Mouse (Mus musculus) Patski (cell line): Measurements from ENCODE around the gene Fam196b. TPM values are rescaled to one million over a fixed set of nuclear protein-coding genes. Genes with fewer than 3 reads are reported as not detected.

Experiments used
- ATAC-seq: fragments of 100-300 bp; one replicate; pipeline ENCODE4 v1.8.0; 2021
- CTCF ChIA-PET: fragments of 350-600 bp; sonication (Branson Sonifier 250); formaldehyde crosslinking; loops from one replicate; lab custom pipeline; 2022; ENCODE audit warnings: inconsistent platforms; lab: Charles Lee
- POLR2A ChIA-PET: fragments of 350-600 bp; sonication (Branson Sonifier 250); formaldehyde crosslinking; loops from one replicate; lab custom pipeline; 2022; ENCODE audit warnings: antibody characterized with exemption, inconsistent platforms; lab: Charles Lee
- DNase-seq: peaks from one replicate; pipeline ENCODE4 v3.0.0-alpha.2; 2011; ENCODE audit warnings: low read depth, low spot score
- H3K27me3 ChIP-seq: fragments of 371-371 bp; one replicate; pipeline ENCODE4 v1.5.1; 2021
- CTCF ChIP-seq: fragments of 100-300 bp; IDR thresholded peaks from one replicate; pipeline ENCODE4 v1.5.1; 2021
- in situ Hi-C: fragments of 300-500 bp; cut with MboI; formaldehyde crosslinking; loops from 3 replicates; pipeline ENCODE4 v1.11.1; 2018; ENCODE audit warnings: low pct_unique_long_range_greater_than_20kb, mixed read lengths
- polyA plus RNA-seq: library from polyadenylated mRNA; unstranded; gene quantifications from one replicate; pipeline ENCODE4 v1.2.3, GENCODE M21; 2021

Fam196b gene
- polyA plus RNA-seq, 1 experiment from 2014 or later, result not detected

GRCm38 (mm10) chr11:34375557-34375956 lies 60.9 kb downstream of the Fam196b start:
- H3K27me3 ChIP-seq, result peaks cover 3% of the 10 kb centered on the region
- no peak for ATAC-seq
- ChIA-PET CTCF (no interaction called here), POLR2A (no interaction called here)
- TF ChIP-seq CTCF, result no peak
- no peak for DNase-seq
- in situ Hi-C loops, result no loop called here

- DNase-seq (no peak), ATAC-seq (no peak)
- ChIA-PET POLR2A (no interaction called here), CTCF (interaction anchor here (0.8 kb wide), 1 partner anchor 37 kb away, joined by 3 read pairs; no protein-coding TSS in a partner anchor)
- H3K27me3 ChIP-seq, result peaks cover 3% of the 10 kb centered on the region
- in situ Hi-C loops, result no loop called here
- no peak for TF ChIP-seq CTCF
These were observed 63.0 kb downstream of the Fam196b start for GRCm38 (mm10) chr11:34377649-34378048.

DNA sequence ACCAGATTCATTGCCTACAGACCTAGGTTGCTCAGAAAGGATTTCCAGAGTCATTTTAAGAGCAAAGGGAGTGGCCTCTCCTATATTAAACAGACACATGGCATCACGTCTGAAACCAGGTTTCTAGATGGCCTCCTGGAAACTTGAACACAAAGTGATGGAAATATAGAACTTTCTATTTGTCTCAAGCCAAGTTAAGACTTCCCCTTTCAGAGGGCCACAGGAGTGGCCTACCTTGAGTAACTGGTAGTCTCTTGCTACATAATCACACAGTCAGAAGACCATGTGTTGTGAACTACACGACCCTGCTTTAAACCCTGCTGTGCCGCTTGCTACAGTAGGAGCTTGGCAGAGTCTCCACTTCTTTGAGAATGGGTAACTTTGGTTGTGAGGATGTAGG lies 68.9 kb downstream of the Fam196b start:
- DNase-seq (no peak), ATAC-seq (no peak)
- TF ChIP-seq CTCF, result no peak
- POLR2A ChIA-PET, result no interaction called here
- H3K27me3 ChIP-seq, result no peaks in the 10 kb centered on the region
- CTCF ChIA-PET, result no interaction called here
- in situ Hi-C loops, result no loop called here

DNA sequence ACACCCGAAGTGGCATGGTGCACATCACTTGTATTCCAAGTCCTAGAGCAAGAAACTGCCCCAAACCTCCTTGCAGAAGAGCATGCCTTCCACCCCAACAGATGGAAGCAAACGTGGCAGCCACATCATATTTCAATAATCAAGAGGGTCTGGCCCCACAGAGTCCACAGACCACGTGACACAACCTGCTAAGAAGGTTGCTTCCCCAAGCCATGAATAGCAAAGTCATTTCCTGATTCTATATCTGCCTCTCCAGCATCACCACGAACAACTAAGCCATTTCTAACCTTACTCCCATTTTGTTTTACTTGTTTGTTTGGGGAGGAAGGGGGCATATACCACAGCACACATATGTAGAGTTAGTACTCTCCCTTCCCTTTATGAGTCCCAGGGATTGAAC lies 69.6 kb downstream of the Fam196b start:
- POLR2A ChIA-PET, result no interaction called here
- in situ Hi-C loops, result no loop called here
- ATAC-seq, result no peak
- CTCF ChIA-PET, result no interaction called here
- TF ChIP-seq CTCF, result no peak
- no peak for DNase-seq
- H3K27me3 ChIP-seq, result no peaks in the 10 kb centered on the region

DNA sequence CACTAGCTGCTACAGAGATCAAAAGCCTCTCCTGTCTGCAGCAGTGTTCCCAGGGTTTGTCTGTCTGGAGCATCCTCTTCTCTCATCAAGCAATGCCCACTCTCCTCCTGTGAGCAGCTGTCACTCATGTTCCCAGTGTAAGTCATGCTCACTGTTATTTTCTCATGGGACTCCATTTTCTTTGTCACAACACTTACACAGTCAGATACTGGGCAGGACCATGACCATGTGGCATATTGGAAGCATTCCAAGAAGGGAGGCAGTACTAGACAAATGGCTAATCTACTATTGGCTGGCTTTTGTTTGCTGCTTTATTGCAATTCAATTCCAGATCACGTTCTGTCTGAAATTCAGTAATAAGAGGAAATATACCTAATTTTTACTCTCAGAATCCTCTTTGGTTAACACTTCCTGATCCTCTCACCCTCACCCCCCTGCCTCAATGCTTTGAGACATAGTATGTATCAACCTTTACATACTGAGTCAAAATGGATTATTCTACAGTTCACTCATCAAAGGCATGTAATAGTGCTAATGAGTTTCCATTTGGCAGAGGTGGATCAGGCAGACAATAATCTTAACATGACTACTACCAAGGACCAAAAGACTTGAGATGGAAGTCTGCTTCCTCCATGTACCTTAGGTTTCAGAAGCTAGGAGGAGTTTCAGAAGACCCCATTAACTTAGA lies 70.5 kb downstream of the Fam196b start:
- no peak for TF ChIP-seq CTCF
- DNase-seq (no peak), ATAC-seq (no peak)
- ChIA-PET POLR2A (no interaction called here), CTCF (no interaction called here)
- H3K27me3 ChIP-seq, result no peaks in the 10 kb centered on the region
- in situ Hi-C loops, result no loop called here

GRCm38 (mm10) chr11:34389261-34390116 lies 74.9 kb downstream of the Fam196b start:
- in situ Hi-C loops, result no loop called here
- ChIA-PET CTCF (no interaction called here), POLR2A (no interaction called here)
- ATAC-seq, result no peak
- DNase-seq, result no peak
- no peaks in the 10 kb centered on the region for H3K27me3 ChIP-seq
- TF ChIP-seq CTCF, result no peak

GRCm38 (mm10) chr11:34392105-34392504 lies 77.5 kb downstream of the Fam196b start:
- DNase-seq (no peak), ATAC-seq (no peak)
- in situ Hi-C loops, result no loop called here
- no peaks in the 10 kb centered on the region for H3K27me3 ChIP-seq
- ChIA-PET CTCF (no interaction called here), POLR2A (no interaction called here)
- no peak for TF ChIP-seq CTCF

DNA sequence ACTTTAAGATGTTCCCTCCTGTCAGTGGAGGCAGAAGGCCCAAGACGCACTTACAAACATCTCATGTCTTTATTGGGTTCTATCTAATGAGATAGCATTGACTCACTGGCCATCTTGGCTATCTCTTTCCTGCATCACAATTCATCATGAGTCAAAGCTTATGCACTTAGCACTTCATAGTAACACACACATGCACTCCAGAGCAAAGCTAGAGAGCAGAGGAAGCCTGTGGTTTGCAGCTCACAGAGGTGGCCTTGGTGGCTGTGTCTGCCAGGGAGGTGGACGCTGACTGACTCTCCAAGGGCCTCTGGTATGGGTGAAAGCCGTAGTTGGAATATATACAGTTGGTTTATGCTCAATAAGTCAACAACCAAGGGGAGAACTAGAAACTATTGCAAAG lies 81.2 kb downstream of the Fam196b start:
- ChIA-PET POLR2A (no interaction called here), CTCF (no interaction called here)
- in situ Hi-C loops, result no loop called here
- DNase-seq, result no peak
- TF ChIP-seq CTCF, result no peak
- no peak for ATAC-seq
- H3K27me3 ChIP-seq, result no peaks in the 10 kb centered on the region

DNA sequence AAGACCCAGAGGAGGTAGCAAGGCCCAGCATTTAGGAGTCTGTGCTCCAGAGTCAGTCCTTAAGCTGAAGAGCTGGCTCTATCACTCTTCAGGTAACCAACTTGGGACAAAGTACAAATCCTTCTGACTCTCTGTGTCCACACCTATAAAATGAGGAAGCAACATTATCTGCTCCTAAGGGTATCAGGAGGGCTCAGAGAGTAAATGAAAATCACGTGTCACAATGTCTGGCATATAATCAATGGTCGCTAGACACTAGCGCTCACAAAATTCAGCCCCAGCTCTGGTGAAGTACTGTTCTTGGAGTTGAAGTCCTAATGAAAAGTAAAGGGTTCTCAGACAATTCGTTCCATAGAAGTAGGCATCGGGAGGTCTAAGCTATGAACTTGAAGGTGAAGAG lies 83.0 kb downstream of the Fam196b start:
- ATAC-seq, result no peak
- H3K27me3 ChIP-seq, result no peaks in the 10 kb centered on the region
- TF ChIP-seq CTCF, result no peak
- ChIA-PET POLR2A (no interaction called here), CTCF (no interaction called here)
- in situ Hi-C loops, result no loop called here
- no peak for DNase-seq

GRCm38 (mm10) chr11:34398555-34398954 lies 83.9 kb downstream of the Fam196b start:
- ATAC-seq (no peak), DNase-seq (no peak)
- no peaks in the 10 kb centered on the region for H3K27me3 ChIP-seq
- ChIA-PET CTCF (no interaction called here), POLR2A (no interaction called here)
- in situ Hi-C loops, result no loop called here
- TF ChIP-seq CTCF, result no peak

- ChIA-PET CTCF (no interaction called here), POLR2A (no interaction called here)
- ATAC-seq, result no peak
- DNase-seq, result no peak
- H3K27me3 ChIP-seq, result peaks cover 8% of the 10 kb centered on the region
- no peak for TF ChIP-seq CTCF
- in situ Hi-C loops, result no loop called here
These were observed 86.7 kb downstream of the Fam196b start for GRCm38 (mm10) chr11:34401343-34401742.
